Mouse (Mus musculus): ENCODE measurements at regions not wholly inside any gene's neighbourhood (a gene's known extent, or its start where the extent isn't known, plus 50 kb on each side); places are given as distances from the start of the nearest gene placed in this dataset.

DNA sequence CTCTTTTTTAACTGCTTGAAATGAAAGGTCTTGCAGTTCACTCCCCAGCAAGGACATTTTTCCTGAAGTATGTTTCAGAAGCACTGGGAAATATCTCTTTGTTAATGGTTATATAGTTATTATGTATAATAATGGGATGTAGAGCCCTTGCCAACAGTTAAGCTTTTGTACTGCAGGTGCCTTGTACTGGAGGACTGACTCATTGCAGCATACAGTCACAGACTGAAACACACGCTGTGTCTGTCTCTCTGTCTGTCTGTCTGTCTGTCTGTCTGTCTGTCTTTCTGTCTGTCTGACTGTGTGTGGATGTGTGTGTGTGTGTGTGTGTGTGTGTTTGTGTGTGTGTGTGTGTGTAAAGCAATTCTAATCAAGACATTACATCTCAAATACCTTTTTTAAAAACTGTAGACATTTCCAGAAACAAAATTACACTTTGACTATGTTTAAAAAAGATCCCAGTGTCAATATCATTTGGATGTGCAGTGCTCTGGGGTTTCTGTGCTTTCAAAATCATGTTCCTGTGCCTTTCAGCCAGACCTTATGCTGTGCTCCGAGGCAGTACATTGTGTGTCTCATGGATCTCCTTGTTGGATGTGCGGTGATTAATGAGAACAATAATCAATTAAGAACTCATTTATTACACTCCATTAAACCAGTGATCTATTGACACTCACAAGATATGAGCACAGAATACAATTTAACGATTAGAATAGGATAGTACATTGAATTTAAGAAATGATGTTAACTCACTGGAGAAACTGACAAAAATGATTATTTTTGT is 299.5 kb downstream of the Arl6ip6 start:
- Histone ChIP-seq H3K9ac (no peak overlapping the region), H3K36me3 (ENCODE audit: insufficient read depth) (no peaks in the 10 kb centered on the region), H3K27me3 (ENCODE audit: insufficient read depth, low read length) (no peaks in the 10 kb centered on the region), H3K4me2 (ENCODE audit: low read depth) (no peak overlapping the region), H3K4me3 (ENCODE audit: low read depth, low read length) (no peak overlapping the region), H3K9me3 (ENCODE audit: low read length) (no peaks in the 10 kb centered on the region), H3K27ac (ENCODE audit: low read depth, low read length) (0 out of 2 replicates have a peak overlapping the region, but pooled peaks have one; percentile 4), H3K4me1 (ENCODE audit: insufficient read depth) (no peaks in the 10 kb centered on the region)
- 28% methylated on average over 4 of the region's 4 CpGs for WGBS
- no peak for DNase-seq
- ATAC-seq: peak; percentile 69; the same call in 1 of the 2 replicates
- TF ChIP-seq CTCF (IDR thresholded peaks at IDR 0.05; ENCODE audit: low read depth): no peak

- no peak for DNase-seq
- no peaks in the 10 kb centered on the region for H3K27me3 ChIP-seq (ENCODE audit: insufficient read depth, low read length)
- no peak overlapping the region for H3K9ac ChIP-seq
- TF ChIP-seq CTCF (IDR thresholded peaks at IDR 0.05; ENCODE audit: low read depth): no peak
- H3K4me3 ChIP-seq (ENCODE audit: low read depth, low read length): no peak overlapping the region
- ATAC-seq: no peak
- no peaks in the 10 kb centered on the region for H3K4me1 ChIP-seq (ENCODE audit: insufficient read depth)
- H3K9me3 ChIP-seq (ENCODE audit: low read length): no peaks in the 10 kb centered on the region
- 83% methylated on average over 2 of the region's 2 CpGs for WGBS
- H3K27ac ChIP-seq (ENCODE audit: low read depth, low read length): no peak overlapping the region
- H3K4me2 ChIP-seq (ENCODE audit: low read depth): no peak overlapping the region
- H3K36me3 ChIP-seq (ENCODE audit: insufficient read depth): no peaks in the 10 kb centered on the region
These were observed 301.3 kb downstream of the Arl6ip6 start for GRCm38 (mm10) chr2:53492788-53493187.

GRCm38 (mm10) chr2:53501657-53502274 is 310.2 kb downstream of the Arl6ip6 start:
- Histone ChIP-seq H3K36me3 (ENCODE audit: insufficient read depth) (no peaks in the 10 kb centered on the region), H3K4me1 (ENCODE audit: insufficient read depth) (no peaks in the 10 kb centered on the region; the same call in 1 of the 2 replicates), H3K4me2 (ENCODE audit: low read depth) (peak overlapping the region; percentile 54), H3K9me3 (ENCODE audit: low read length) (no peaks in the 10 kb centered on the region), H3K9ac (peak overlapping the region; percentile 48; the same call in 1 of the 2 replicates), H3K27me3 (ENCODE audit: insufficient read depth, low read length) (no peaks in the 10 kb centered on the region), H3K27ac (ENCODE audit: low read depth, low read length) (peak overlapping the region; percentile 60), H3K4me3 (ENCODE audit: low read depth, low read length) (peak overlapping the region; percentile 32)
- DNase-seq: peak; percentile 64
- ATAC-seq: peak; percentile 88
- WGBS: 7% methylated on average over 14 of the region's 14 CpGs
- no peak for TF ChIP-seq CTCF (IDR thresholded peaks at IDR 0.05; ENCODE audit: low read depth)

GRCm38 (mm10) chr2:53502275-53502667 is 310.7 kb downstream of the Arl6ip6 start:
- TF ChIP-seq CTCF (IDR thresholded peaks at IDR 0.05; ENCODE audit: low read depth): no peak
- Histone ChIP-seq H3K27me3 (ENCODE audit: insufficient read depth, low read length) (no peaks in the 10 kb centered on the region), H3K4me3 (ENCODE audit: low read depth, low read length) (no peak overlapping the region), H3K9ac (no peak overlapping the region), H3K27ac (ENCODE audit: low read depth, low read length) (no peak overlapping the region), H3K4me2 (ENCODE audit: low read depth) (no peak overlapping the region), H3K36me3 (ENCODE audit: insufficient read depth) (no peaks in the 10 kb centered on the region), H3K9me3 (ENCODE audit: low read length) (no peaks in the 10 kb centered on the region), H3K4me1 (ENCODE audit: insufficient read depth) (no peaks in the 10 kb centered on the region; the same call in 1 of the 2 replicates)
- 25% methylated on average over 4 of the region's 4 CpGs for WGBS
- DNase-seq (peak; percentile 21), ATAC-seq (peak; percentile 82)

GRCm38 (mm10) chr2:53542097-53542496 is 350.6 kb downstream of the Arl6ip6 start:
- TF ChIP-seq CTCF (IDR thresholded peaks at IDR 0.05; ENCODE audit: low read depth): no peak
- Histone ChIP-seq H3K9me3 (ENCODE audit: low read length) (peaks cover 4% of the 10 kb centered on the region; the same call in 1 of the 2 replicates), H3K9ac (no peak overlapping the region), H3K27me3 (ENCODE audit: insufficient read depth, low read length) (no peaks in the 10 kb centered on the region), H3K4me2 (ENCODE audit: low read depth) (no peak overlapping the region), H3K4me3 (ENCODE audit: low read depth, low read length) (no peak overlapping the region), H3K36me3 (ENCODE audit: insufficient read depth) (no peaks in the 10 kb centered on the region), H3K4me1 (ENCODE audit: insufficient read depth) (no peaks in the 10 kb centered on the region), H3K27ac (ENCODE audit: low read depth, low read length) (no peak overlapping the region)
- 92% methylated on average over 2 of the region's 2 CpGs for WGBS
- no peak for DNase-seq
- no peak for ATAC-seq

- H3K4me1 ChIP-seq (ENCODE audit: insufficient read depth): no peaks in the 10 kb centered on the region
- no peak overlapping the region for H3K4me3 ChIP-seq (ENCODE audit: low read depth, low read length)
- no peak overlapping the region for H3K4me2 ChIP-seq (ENCODE audit: low read depth)
- WGBS: 83% methylated on average over 1 of the region's 1 CpGs
- no peaks in the 10 kb centered on the region for H3K36me3 ChIP-seq (ENCODE audit: insufficient read depth)
- H3K27me3 ChIP-seq (ENCODE audit: insufficient read depth, low read length): no peaks in the 10 kb centered on the region
- no peak for DNase-seq
- TF ChIP-seq CTCF (IDR thresholded peaks at IDR 0.05; ENCODE audit: low read depth): no peak
- no peak for ATAC-seq
- H3K27ac ChIP-seq (ENCODE audit: low read depth, low read length): no peak overlapping the region
- H3K9ac ChIP-seq: no peak overlapping the region
- H3K9me3 ChIP-seq (ENCODE audit: low read length): no peaks in the 10 kb centered on the region
These were observed 382.5 kb downstream of the Arl6ip6 start for GRCm38 (mm10) chr2:53574007-53574406.

- no peaks in the 10 kb centered on the region for H3K9me3 ChIP-seq (ENCODE audit: low read length)
- peak; percentile 51; the same call in 1 of the 2 replicates for ATAC-seq
- H3K36me3 ChIP-seq (ENCODE audit: insufficient read depth): no peaks in the 10 kb centered on the region
- H3K4me1 ChIP-seq (ENCODE audit: insufficient read depth): no peaks in the 10 kb centered on the region; the same call in 1 of the 2 replicates
- no peak overlapping the region for H3K4me2 ChIP-seq (ENCODE audit: low read depth)
- no peak for TF ChIP-seq CTCF (IDR thresholded peaks at IDR 0.05; ENCODE audit: low read depth)
- WGBS: 68% methylated on average over 2 of the region's 2 CpGs
- H3K4me3 ChIP-seq (ENCODE audit: low read depth, low read length): no peak overlapping the region
- no peak overlapping the region for H3K9ac ChIP-seq
- H3K27ac ChIP-seq (ENCODE audit: low read depth, low read length): no peak overlapping the region
- no peaks in the 10 kb centered on the region for H3K27me3 ChIP-seq (ENCODE audit: insufficient read depth, low read length)
- DNase-seq: no peak
These were observed 414.3 kb downstream of the Arl6ip6 start for GRCm38 (mm10) chr2:53605829-53606228.
